Comparison of ENCODE assay signal across 8 mouse cellular contexts in the genomic region with DNA sequence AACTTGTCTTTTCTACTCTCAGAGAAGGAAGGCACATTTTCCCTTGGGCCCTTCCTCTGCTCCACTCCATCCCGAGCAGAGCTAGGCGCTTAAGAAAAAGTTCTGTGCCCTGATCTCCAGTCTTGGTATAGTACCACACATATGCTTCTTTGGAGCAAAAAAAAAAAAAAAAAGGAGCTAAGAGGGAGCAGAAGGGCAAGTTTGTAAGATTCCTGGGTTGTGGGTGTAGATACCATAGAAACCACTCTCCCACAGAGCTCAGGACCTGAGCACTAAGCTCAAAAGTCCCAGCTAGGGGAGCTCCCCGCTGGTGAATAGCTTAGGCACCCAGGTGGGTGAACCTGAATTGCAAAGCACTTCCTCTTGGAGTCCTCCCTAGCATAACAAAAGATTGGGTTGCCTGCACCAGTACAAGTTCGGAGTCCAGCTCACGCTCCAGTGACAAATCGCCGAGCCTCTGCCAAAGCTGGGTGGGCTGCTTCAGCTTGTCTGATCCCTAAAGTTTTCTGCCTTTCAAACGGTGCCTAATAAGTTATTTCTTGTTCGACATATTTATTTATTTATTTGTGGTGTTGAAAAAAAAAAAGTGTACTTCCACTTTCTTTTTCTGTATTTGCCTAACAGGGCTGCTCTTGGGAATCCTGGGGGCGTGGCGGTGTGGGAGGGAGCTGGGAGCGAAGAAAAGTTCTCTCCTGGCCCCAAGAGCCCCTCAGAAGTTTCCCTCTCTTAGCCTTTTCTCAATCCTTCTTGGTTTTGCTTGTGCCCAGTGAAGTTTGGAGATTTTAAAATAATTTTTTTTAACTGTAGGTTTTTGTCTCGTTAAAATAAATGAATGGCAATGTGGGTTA. TPM values are rescaled to one million over a fixed set of nuclear protein-coding genes. Genes with fewer than 3 reads are reported as not detected.
DNase-seq lines count a peak whose midpoint lies in the region; ATAC-seq lines count a peak whose summit lies in the region.

No protein-coding gene starts in this region.

- H3K4me2 ChIP-seq in liver, embryonic 11.5 days = peak overlapping the region; percentile 63
- H3K4me2 ChIP-seq in stomach, embryonic 14.5 days (replicated peaks; ENCODE audit: low read depth, low read length) = peak overlapping the region; percentile 77

- H3K27me3 ChIP-seq in hindbrain, embryonic 10.5 days (ENCODE audit: insufficient read depth, poor library complexity, severe bottlenecking) = peaks cover 68% of the 10 kb centered on the region
- peaks cover 37% of the 10 kb centered on the region for H3K27me3 ChIP-seq in liver, embryonic 11.5 days (replicated peaks; ENCODE audit: control insufficient read depth, insufficient read depth, low read length)
- H3K27me3 ChIP-seq in stomach, embryonic 14.5 days (ENCODE audit: control insufficient read depth, insufficient read depth, low read length) = peaks cover 25% of the 10 kb centered on the region

- H3K36me3 ChIP-seq in hindbrain, embryonic 10.5 days = no peaks in the 10 kb centered on the region
- no peaks in the 10 kb centered on the region for H3K36me3 ChIP-seq in liver, embryonic 11.5 days (ENCODE audit: control insufficient read depth, insufficient read depth, low read length)
- H3K36me3 ChIP-seq in stomach, embryonic 14.5 days (ENCODE audit: control insufficient read depth, insufficient read depth, low read length) = no peaks in the 10 kb centered on the region

- peak; percentile 10 for DNase-seq in gastrocnemius, postnatal 10 days
- DNase-seq in gastrocnemius, adult 8-10 months (ENCODE audit: low spot score in 2 of 2) = no peak
- DNase-seq in hindbrain, embryonic 10.5 days (ENCODE audit: low spot score) = peak; percentile 11
- DNase-seq in liver, embryonic 11.5 days (ENCODE audit: low spot score) = no peak
- DNase-seq in ovary, postnatal 14 days (ENCODE audit: low spot score) = no peak
- no peak for DNase-seq in cerebellum, adult 8-10 months

- 0 out of 2 replicates have a peak overlapping the region, but pooled peaks have one; percentile 47 for H3K27ac ChIP-seq in brown adipose tissue, adult 24 weeks (replicated peaks; ENCODE audit: low read depth, low read length)
- no peak overlapping the region for H3K27ac ChIP-seq in hindbrain, embryonic 10.5 days
- no peak overlapping the region for H3K27ac ChIP-seq in liver, embryonic 11.5 days (ENCODE audit: low read depth, low read length)
- no peak overlapping the region for H3K27ac ChIP-seq in stomach, embryonic 14.5 days (ENCODE audit: low read length)

- no peaks in the 10 kb centered on the region for H3K9me3 ChIP-seq in hindbrain, embryonic 10.5 days
- H3K9me3 ChIP-seq in liver, embryonic 11.5 days (ENCODE audit: control insufficient read depth, low read length) = no peaks in the 10 kb centered on the region
- no peaks in the 10 kb centered on the region for H3K9me3 ChIP-seq in stomach, embryonic 14.5 days (ENCODE audit: control insufficient read depth, low read depth, low read length)

- peak overlapping the region; percentile 70 for H3K4me3 ChIP-seq in brown adipose tissue, adult 24 weeks (ENCODE audit: insufficient read depth, low read depth, low read length)
- peak overlapping the region; percentile 60 for H3K4me3 ChIP-seq in hindbrain, embryonic 10.5 days
- peak overlapping the region; percentile 28; the same call in 1 of the 2 replicates for H3K4me3 ChIP-seq in liver, embryonic 11.5 days (ENCODE audit: low read depth, low read length)
- H3K4me3 ChIP-seq in stomach, embryonic 14.5 days (ENCODE audit: low read depth, low read length) = peak overlapping the region; percentile 39

- H3K4me1 ChIP-seq in brown adipose tissue, adult 24 weeks (ENCODE audit: control insufficient read depth, insufficient read depth, insufficient read length, low read length) = peaks cover 9% of the 10 kb centered on the region
- peaks cover 44% of the 10 kb centered on the region for H3K4me1 ChIP-seq in hindbrain, embryonic 10.5 days (replicated peaks)
- no peaks in the 10 kb centered on the region for H3K4me1 ChIP-seq in liver, embryonic 11.5 days (replicated peaks; ENCODE audit: control insufficient read depth, insufficient read depth, low read length)
- peaks cover 12% of the 10 kb centered on the region for H3K4me1 ChIP-seq in stomach, embryonic 14.5 days (ENCODE audit: control insufficient read depth, insufficient read depth, low read length)

- no peak for ATAC-seq in liver, embryonic 11.5 days (replicated peaks; ENCODE audit: low FRiP score)
- no peak for ATAC-seq in stomach, embryonic 14.5 days (ENCODE audit: insufficient number of reproducible peaks, insufficient read depth, low FRiP score, low read depth)

- H3K9ac ChIP-seq in liver, embryonic 11.5 days (ENCODE audit: low read depth, low read length) = no peak overlapping the region
- H3K9ac ChIP-seq in stomach, embryonic 14.5 days (replicated peaks; ENCODE audit: low read depth, low read length) = no peak overlapping the region

- 1% methylated on average over 13 of the region's 13 CpGs for WGBS in hindbrain, embryonic 10.5 days
- 7% methylated on average over 13 of the region's 13 CpGs for WGBS in liver, embryonic 11.5 days
- WGBS in stomach, embryonic 14.5 days = 10% methylated on average over 13 of the region's 13 CpGs

RNA-seq across cellular contexts. Expression of a gene that starts 2.9 kb away (rescaled TPM):
- under 1 TPM; 0.26 to 0.63 TPM for total RNA-seq in gastrocnemius, postnatal 10 days (2021)
- under 1 TPM in 3 of 4 experiments, not detected in 1; 0.12 to 0.27 (median 0.13) TPM for total RNA-seq in gastrocnemius, adult 8-10 months (2022)
- polyA plus RNA-seq in brown adipose tissue, adult 24 weeks (2012; ENCODE audit: insufficient read depth, insufficient read length, missing spikeins) = not detected in 2 replicates
- polyA plus RNA-seq in hindbrain, embryonic 10.5 days (2016; fragmentation: Nextera tagmentation; extraction: Ambion mirVana) = 0.44 and 0.54 TPM in 2 replicates
- not detected in 2 replicates for polyA plus RNA-seq in liver, embryonic 11.5 days (2014; fragmentation: Nextera tagmentation; extraction: Ambion mirVana)
- 1.5 TPM in 2 replicates for polyA plus RNA-seq in stomach, embryonic 14.5 days (2014; fragmentation: Nextera tagmentation; extraction: Ambion mirVana)

RNA-seq across cellular contexts. Expression of a gene that starts 54.6 kb away (rescaled TPM):
- total RNA-seq in gastrocnemius, postnatal 10 days (2021) = 10 to 100 TPM; 14.1 to 16.9 TPM
- 1 to 10 TPM; 3.4 to 4.5 (median 4.0) TPM for total RNA-seq in gastrocnemius, adult 8-10 months (2022)
- polyA plus RNA-seq in brown adipose tissue, adult 24 weeks (2012; ENCODE audit: insufficient read depth, insufficient read length, missing spikeins) = 2.3 and 2.8 TPM in 2 replicates
- polyA plus RNA-seq in hindbrain, embryonic 10.5 days (2016; fragmentation: Nextera tagmentation; extraction: Ambion mirVana) = 5.6 and 5.7 TPM in 2 replicates
- 10.7 and 12.9 TPM in 2 replicates for polyA plus RNA-seq in liver, embryonic 11.5 days (2014; fragmentation: Nextera tagmentation; extraction: Ambion mirVana)
- polyA plus RNA-seq in stomach, embryonic 14.5 days (2014; fragmentation: Nextera tagmentation; extraction: Ambion mirVana) = 8.0 and 9.3 TPM in 2 replicates

Comparison
In these comparisons a context has a peak if more than half of its experiments do, and no peak if none do; other contexts are left out.
1. DNase-seq: peak in gastrocnemius, postnatal 10 days (single experiment) and hindbrain, embryonic 10.5 days (single experiment); none in gastrocnemius, adult 8-10 months (0 of 2), liver, embryonic 11.5 days (single experiment), ovary, postnatal 14 days (single experiment) and cerebellum, adult 8-10 months (single experiment).
2. Peak in every context shown above with its lines, with median percentiles within 50 percentile points of each other: H3K4me3 ChIP-seq.